Mouse (Mus musculus) G1E (cell line): ENCODE data around the gene Eid2b. TPM values are rescaled to one million over a fixed set of nuclear protein-coding genes. Genes with fewer than 3 reads are reported as not detected.
A peak's percentile ranks its signal among the peaks of the same experiment; 100 is the strongest.

Experiments used
- ATAC-seq: 2 replicates; pipeline ENCODE4 v1.8.0; 2016; ENCODE audit warnings: mild to moderate bottlenecking; ENCODE audit not compliant: insufficient number of reproducible peaks, poor library complexity, low FRiP score, severe bottlenecking; ENCODE audit errors: extremely low read depth
- DNase-seq: peaks from one replicate; pipeline ENCODE4 v3.0.0; 2012; ENCODE audit warnings: low spot score
- H3K27me3 ChIP-seq: 2 replicates; pipeline ENCODE4 v1.6.1; 2012; ENCODE audit warnings: mild to moderate bottlenecking, low read length, inconsistent platforms; ENCODE audit not compliant: insufficient read depth
- H3K36me3 ChIP-seq: replicated peaks from 2 replicates; pipeline ENCODE3; 2012; ENCODE audit warnings: mild to moderate bottlenecking, inconsistent platforms
- H3K4me1 ChIP-seq: 2 replicates; pipeline ENCODE4 v1.6.1; 2012; ENCODE audit warnings: low read depth, low read length, inconsistent platforms, mixed read lengths; ENCODE audit not compliant: insufficient read depth
- H3K4me3 ChIP-seq: 2 replicates; pipeline ENCODE4 v1.5.1; 2012; ENCODE audit warnings: low read depth, mild to moderate bottlenecking, inconsistent platforms, low read length, moderate library complexity, mixed read lengths
- H3K9me3 ChIP-seq: replicated peaks from 2 replicates; pipeline ENCODE4 v1.6.1; 2012; ENCODE audit warnings: inconsistent platforms
- CTCF ChIP-seq: IDR thresholded peaks from 2 replicates; pipeline ENCODE4 v1.5.1; 2012; ENCODE audit warnings: low read depth, low read length, inconsistent platforms, mixed read lengths
- GATA1 ChIP-seq: IDR thresholded peaks from 2 replicates; pipeline ENCODE4 v1.6.1; 2012; ENCODE audit warnings: borderline replicate concordance, low read length, inconsistent platforms, mixed read lengths
- GATA2 ChIP-seq: IDR thresholded peaks from 2 replicates; pipeline ENCODE4 v1.6.1; 2012; ENCODE audit warnings: low read depth, low read length, inconsistent platforms, borderline replicate concordance
- POLR2AphosphoS5 ChIP-seq: IDR thresholded peaks from 2 replicates; pipeline ENCODE4 v1.6.1; 2012; ENCODE audit warnings: low read depth, low read length, inconsistent platforms; ENCODE audit not compliant: insufficient replicate concordance
- TAL1 ChIP-seq: conservative IDR thresholded peaks from 2 replicates; pipeline ENCODE4 v1.6.1; 2012; ENCODE audit warnings: low read depth, low read length, inconsistent platforms, mixed read lengths
- polyA plus RNA-seq: library from polyadenylated mRNA; stranded (reverse); fragments of >175 nt; gene quantifications from 2 replicates; pipeline ENCODE4 v1.2.3, GENCODE M21; 2012
- total RNA-seq, 2 experiments: library from RNA; stranded (forward) in 1 of 2; stranded (reverse) in 1 of 2; fragments of 200-1000 nt in 1 of 2; fragments of >200 nt in 1 of 2; fragmentation: Nextera tagmentation in 1 of 2; gene quantifications; 2 replicates each; pipeline ENCODE4 v1.2.3; 2014 to 2017

Gene Eid2b
- total and polyA plus RNA-seq, 3 experiments, result 5.4 to 17.6 (median 8.9) TPM

GRCm38 (mm10) chr7:28263786-28264185, 13.8 kb upstream of the Eid2b start:
- TF ChIP-seq TAL1 (no peak), CTCF (no peak), GATA2 (no peak), POLR2AphosphoS5 (no peak), GATA1 (no peak)
- H3K4me1 ChIP-seq, result peaks cover 15% of the 10 kb centered on the region
- ATAC-seq (peak; percentile 68), DNase-seq (peak; percentile 73)
- peaks cover 13% of the 10 kb centered on the region for H3K27me3 ChIP-seq
- H3K36me3 ChIP-seq, result no peaks in the 10 kb centered on the region
- no peaks in the 10 kb centered on the region for H3K9me3 ChIP-seq
- no peak overlapping the region for H3K4me3 ChIP-seq

- peaks cover 8% of the 10 kb centered on the region for H3K36me3 ChIP-seq
- no peaks in the 10 kb centered on the region for H3K9me3 ChIP-seq
- ATAC-seq (no peak), DNase-seq (no peak)
- peaks cover 17% of the 10 kb centered on the region for H3K4me1 ChIP-seq
- H3K27me3 ChIP-seq, result peaks cover 13% of the 10 kb centered on the region
- TF ChIP-seq POLR2AphosphoS5 (no peak), GATA1 (no peak), TAL1 (no peak), CTCF (no peak), GATA2 (no peak)
- H3K4me3 ChIP-seq, result no peak overlapping the region
Measured at GRCm38 (mm10) chr7:28265391-28265790, 12.1 kb upstream of the Eid2b start.

GRCm38 (mm10) chr7:28267129-28268041, 10.2 kb upstream of the Eid2b start, which contains the start of gene Eid2:
TSS of gene Eid2 (plus strand) at chr7:28267881.
- H3K4me1 ChIP-seq, result peaks cover 8% of the 10 kb centered on the region
- peak within 1 kb of the TSS; percentile 93 for H3K4me3 ChIP-seq
- H3K27me3 ChIP-seq, result peaks cover 7% of the 10 kb centered on the region
- TF ChIP-seq GATA1 (no peak), POLR2AphosphoS5 (no peak), GATA2 (no peak), CTCF (no peak), TAL1 (no peak)
- H3K9me3 ChIP-seq, result no peaks in the 10 kb centered on the region; the same call in 1 of the 2 replicates
- peaks cover 18% of the 10 kb centered on the region for H3K36me3 ChIP-seq
- peak; percentile 83 for DNase-seq
- ATAC-seq, result no peak

GRCm38 (mm10) chr7:28268042-28268531, 9.5 kb upstream of the Eid2b start:
- 0 out of 2 replicates have a peak, but pooled peaks have one; percentile 4 for ATAC-seq
- H3K4me3 ChIP-seq, result peak overlapping the region; percentile 93
- no peak for TF ChIP-seq TAL1
- TF ChIP-seq GATA1, result no peak
- TF ChIP-seq POLR2AphosphoS5, result no peak
- TF ChIP-seq CTCF, result no peak
- no peaks in the 10 kb centered on the region; the same call in 1 of the 2 replicates for H3K9me3 ChIP-seq
- peaks cover 3% of the 10 kb centered on the region; the same call in 1 of the 2 replicates for H3K4me1 ChIP-seq
- H3K36me3 ChIP-seq, result peaks cover 25% of the 10 kb centered on the region
- peak; percentile 65 for DNase-seq
- peaks cover 2% of the 10 kb centered on the region for H3K27me3 ChIP-seq

- peak; percentile 34 for DNase-seq
- peaks cover 3% of the 10 kb centered on the region; the same call in 1 of the 2 replicates for H3K4me1 ChIP-seq
- no peak for ATAC-seq
- H3K36me3 ChIP-seq, result peaks cover 28% of the 10 kb centered on the region
- peak overlapping the region; percentile 93 for H3K4me3 ChIP-seq
- TF ChIP-seq CTCF, result no peak
- TF ChIP-seq GATA2, result no peak
- no peak for TF ChIP-seq POLR2AphosphoS5
- no peak for TF ChIP-seq GATA1
- no peak for TF ChIP-seq TAL1
- H3K27me3 ChIP-seq, result peaks cover 2% of the 10 kb centered on the region
- H3K9me3 ChIP-seq, result no peaks in the 10 kb centered on the region; the same call in 1 of the 2 replicates
Measured at GRCm38 (mm10) chr7:28268576-28268975, 9.0 kb upstream of the Eid2b start.

GRCm38 (mm10) chr7:28269355-28269754, 8.2 kb upstream of the Eid2b start:
- H3K9me3 ChIP-seq, result no peaks in the 10 kb centered on the region; the same call in 1 of the 2 replicates
- TF ChIP-seq GATA2, result no peak
- TF ChIP-seq GATA1, result no peak
- peak; percentile 42 for TF ChIP-seq CTCF
- peaks cover 3% of the 10 kb centered on the region; the same call in 1 of the 2 replicates for H3K4me1 ChIP-seq
- DNase-seq, result no peak
- H3K27me3 ChIP-seq, result peaks cover 2% of the 10 kb centered on the region
- ATAC-seq, result no peak
- peak overlapping the region; percentile 52; the same call in 1 of the 2 replicates for H3K4me3 ChIP-seq
- peaks cover 31% of the 10 kb centered on the region for H3K36me3 ChIP-seq
